Mouse (Mus musculus) cerebellum, postnatal 10 days (tissue): Measurements from ENCODE around the gene Gm5938.

Source experiments
- DNase-seq, 2 experiments: peaks; one replicate each; pipeline ENCODE4 v3.0.0; 2021; ENCODE audit warnings: mixed read lengths in 2 of 2

Gene Gm5938

DNA sequence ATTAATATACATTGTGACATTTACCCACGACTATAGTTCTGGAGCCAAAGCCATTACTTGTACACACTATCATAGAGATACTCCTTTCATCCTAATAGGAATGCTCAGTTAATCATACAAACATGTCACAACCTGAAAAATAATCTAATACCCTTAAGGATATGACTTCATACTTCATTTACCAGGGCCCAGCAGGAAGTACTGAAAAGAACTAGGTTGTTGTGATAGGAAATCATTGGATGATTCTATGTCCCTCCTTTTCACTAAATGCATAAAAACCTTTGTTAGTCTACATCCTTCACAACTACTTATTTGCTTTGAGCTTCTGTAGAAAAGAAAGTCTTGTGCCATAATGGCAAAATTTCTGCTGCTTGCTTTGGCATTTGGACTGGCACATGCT is at the start of gene Gm5938:
TSS of gene Gm5938 (plus strand) at position 301 of the 400 bp plus-strand sequence.
- DNase-seq, result no peak

DNA sequence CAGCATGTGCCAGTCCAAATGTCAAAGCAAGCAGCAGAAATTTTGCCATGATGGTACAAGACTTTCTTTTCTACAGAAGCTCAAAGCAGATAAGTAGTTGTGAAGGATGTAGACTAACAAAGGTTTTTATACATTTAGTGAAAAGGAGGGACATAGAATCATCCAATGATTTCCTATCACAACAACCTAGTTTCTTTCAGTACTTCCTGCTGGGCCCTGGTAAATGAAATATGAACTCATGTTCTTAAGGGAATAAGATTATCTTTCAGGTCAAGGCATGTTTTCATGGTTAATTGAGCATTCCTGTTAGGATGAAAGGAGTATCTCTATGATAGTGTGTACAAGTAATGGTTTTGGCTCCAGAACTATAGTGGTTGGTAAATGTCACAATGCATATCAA is 34.0 kb upstream of the Gm5938 start, which contains the start of gene Obp1a:
TSS of gene Obp1a (minus strand) at position 101 of the 400 bp plus-strand sequence.
- no peak for DNase-seq
